Mouse (Mus musculus): ENCODE data around the gene Ifng.

Ifng gene

GRCm38 (mm10) chr10:118480118-118480517 is 39.3 kb downstream of the Ifng start:
- DNase-seq (ENCODE audit: low read depth, low spot score): no peak

DNA sequence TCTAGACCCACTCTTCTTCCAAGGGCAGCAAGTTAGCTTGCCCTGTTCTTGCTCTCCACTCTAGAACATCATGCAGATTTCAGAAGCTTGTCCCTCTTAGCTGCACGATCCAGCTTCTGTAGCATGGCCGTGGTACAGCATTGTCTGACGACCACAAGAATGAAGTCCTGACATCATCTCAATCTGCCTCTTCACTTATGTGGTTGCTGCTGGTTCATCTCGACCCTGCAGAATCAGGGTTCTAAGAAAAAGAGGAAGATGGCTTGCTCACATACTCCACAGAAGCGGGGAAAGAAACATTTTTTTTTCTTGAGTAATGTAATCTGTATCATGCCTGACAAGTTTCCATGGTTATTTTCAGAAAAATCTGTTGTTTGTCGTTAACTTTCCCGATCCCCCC is 39.9 kb downstream of the Ifng start:
- DNase-seq (ENCODE audit: low read depth, low spot score): no peak

DNA sequence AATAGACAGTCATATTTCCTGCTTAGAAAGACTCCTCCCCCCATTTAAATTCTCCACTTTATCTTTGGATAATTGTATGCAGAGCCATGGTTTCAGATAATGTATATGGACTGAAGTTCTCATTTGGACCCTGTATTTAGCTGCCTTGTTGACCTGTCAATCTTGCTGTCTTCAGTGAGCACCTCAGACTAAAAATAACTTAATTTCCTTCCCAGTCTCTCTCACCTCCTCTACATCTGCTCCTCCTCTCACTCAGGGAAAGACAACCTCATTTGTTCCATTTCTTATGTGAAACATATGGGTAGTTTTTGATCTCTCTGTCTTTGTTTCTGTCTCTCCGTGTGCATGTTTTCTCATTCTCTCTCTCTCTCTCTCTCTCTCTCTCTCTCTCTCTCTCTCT is 53.3 kb downstream of the Ifng start:
- DNase-seq (ENCODE audit: low read depth, low spot score): no peak

GRCm38 (mm10) chr10:118495362-118495761 is 54.5 kb downstream of the Ifng start:
- DNase-seq (ENCODE audit: low read depth, low spot score): no peak
